Mouse (Mus musculus) small intestine, adult 2 months (tissue): ENCODE measurements around the gene C2cd6.

ENCODE experiments used
- CTCF ChIP-seq: fragments of 200-500 bp; IDR thresholded peaks from 2 replicates; pipeline ENCODE4 v1.5.1; 2012; ENCODE audit warnings: low read depth, mild to moderate bottlenecking, control low read depth, inconsistent platforms, low read length, moderate library complexity, mixed read lengths; ENCODE audit not compliant: insufficient replicate concordance, insufficient read length; ENCODE audit errors: extremely low read depth
- POLR2A ChIP-seq: fragments of 200-500 bp; IDR thresholded peaks from 2 replicates; pipeline ENCODE4 v1.6.1; 2012; ENCODE audit warnings: low read depth, mild to moderate bottlenecking, control low read depth, inconsistent platforms, low read length, moderate library complexity

DNA sequence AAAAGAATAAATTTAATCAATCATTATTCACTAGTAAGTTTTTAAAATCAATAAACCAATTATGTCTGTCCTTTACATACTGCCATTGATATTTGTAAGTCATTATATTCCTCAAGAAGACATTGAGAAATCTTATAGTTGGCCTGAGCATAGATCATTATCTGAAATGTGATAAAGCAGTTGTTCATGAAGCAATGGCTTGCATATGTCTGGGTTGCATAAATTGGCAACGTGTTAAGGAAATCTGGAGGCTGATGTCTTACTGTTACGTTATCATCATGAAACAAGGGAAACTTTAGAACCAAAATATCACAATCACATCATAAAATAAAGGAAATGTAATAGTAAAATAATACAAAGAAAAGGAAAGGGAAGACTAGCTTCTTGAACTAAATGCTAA is 43.4 kb downstream of the C2cd6 start:
- TF ChIP-seq POLR2A (no peak), CTCF (no peak)
